Mouse (Mus musculus): ENCODE data around the gene Tnp2.
A peak's percentile ranks its signal among the peaks of the same experiment; 100 is the strongest.
"Not testable (repeated sequence)": the region's sequence is repeated elsewhere in the genome, so short reads cannot be mapped to it uniquely, and the experiment has no call there.

Gene Tnp2

DNA sequence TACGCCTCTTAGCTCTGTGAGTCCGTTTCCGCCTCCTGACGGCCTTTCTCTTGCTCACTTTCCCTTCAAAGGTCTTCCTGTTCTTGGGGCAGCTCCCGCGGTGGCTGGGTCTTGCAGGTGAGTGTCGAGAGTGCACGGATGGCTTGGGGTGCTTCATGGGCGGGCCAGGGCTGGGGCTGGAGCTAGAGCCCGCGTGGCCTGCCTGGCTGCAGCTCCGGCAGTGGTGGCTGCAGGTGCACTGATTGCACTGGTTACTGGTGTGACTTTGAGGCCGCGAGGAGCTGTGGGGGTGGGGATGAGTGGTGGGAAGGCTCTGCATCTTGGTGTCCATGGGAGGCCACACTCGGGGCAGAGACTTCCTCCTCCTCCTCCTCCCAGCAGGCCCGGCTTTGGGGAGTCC is at the start of gene Tnp2:
Tnp2 (minus strand) TSS at position 390 of the 400 bp plus-strand sequence.
- no peak for DNase-seq (ENCODE audit: inconsistent ontology term)

DNA sequence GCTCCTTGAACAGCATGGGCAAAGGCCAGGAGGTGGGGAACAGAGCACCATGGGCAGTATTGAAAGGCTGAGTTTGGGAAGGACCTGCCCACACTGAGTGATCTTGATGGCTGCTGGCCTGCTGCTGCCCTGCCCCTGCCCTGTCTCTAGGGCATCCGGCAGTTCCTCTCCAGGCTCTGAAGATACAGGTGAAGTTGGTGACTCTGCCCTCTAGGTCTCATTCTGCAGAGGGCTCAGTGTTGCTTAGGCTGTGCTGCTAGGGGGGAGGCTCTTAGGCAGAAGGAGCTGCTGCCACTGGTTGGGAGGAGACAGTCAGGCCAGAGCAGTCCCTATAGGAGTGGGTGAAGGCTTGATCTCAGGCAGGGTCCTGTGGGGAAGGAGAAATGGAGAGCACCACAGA is 49.4 kb upstream of the Tnp2 start:
- no peak for DNase-seq (ENCODE audit: inconsistent ontology term)

DNA sequence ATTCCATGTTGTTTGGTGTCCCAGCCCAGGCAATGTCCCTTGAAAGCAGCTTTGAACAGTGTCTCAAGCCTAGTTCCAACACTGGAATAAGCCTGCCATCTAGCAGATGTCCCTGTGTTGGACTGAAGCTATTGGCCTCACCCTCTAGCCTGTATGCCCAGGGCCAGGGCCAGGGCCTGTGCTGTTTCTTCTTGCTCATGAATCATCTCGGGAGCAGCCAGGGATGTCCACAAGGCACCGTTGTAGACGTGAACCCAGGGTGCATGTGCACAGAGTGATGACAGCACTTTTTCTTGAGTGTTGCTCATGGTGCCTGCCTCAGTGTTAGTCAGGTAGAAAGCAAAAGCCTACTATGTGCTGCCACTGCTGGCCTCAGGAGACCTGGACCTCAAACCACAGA is 48.8 kb upstream of the Tnp2 start:
- no peak for DNase-seq (ENCODE audit: inconsistent ontology term)

DNA sequence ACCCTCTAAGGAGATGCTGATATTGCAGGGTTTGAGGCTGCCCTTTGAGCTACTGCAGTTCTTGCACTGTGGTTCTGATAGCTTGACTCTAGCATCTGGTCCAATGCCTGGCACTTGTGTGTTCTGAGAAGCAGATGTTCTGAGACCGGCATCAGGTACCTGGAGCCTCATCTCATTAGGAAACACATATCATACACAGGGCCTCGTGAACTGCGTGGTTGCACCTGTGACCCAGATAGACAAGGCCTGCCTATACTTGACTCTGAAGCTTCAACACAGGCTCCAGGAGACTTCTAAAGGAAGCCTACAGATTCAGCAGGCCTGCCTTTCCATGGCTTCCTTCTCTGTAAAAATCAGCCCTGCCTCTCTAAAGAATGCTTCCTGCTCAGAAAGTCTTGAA is 47.9 kb upstream of the Tnp2 start:
- no peak for DNase-seq (ENCODE audit: inconsistent ontology term)

DNA sequence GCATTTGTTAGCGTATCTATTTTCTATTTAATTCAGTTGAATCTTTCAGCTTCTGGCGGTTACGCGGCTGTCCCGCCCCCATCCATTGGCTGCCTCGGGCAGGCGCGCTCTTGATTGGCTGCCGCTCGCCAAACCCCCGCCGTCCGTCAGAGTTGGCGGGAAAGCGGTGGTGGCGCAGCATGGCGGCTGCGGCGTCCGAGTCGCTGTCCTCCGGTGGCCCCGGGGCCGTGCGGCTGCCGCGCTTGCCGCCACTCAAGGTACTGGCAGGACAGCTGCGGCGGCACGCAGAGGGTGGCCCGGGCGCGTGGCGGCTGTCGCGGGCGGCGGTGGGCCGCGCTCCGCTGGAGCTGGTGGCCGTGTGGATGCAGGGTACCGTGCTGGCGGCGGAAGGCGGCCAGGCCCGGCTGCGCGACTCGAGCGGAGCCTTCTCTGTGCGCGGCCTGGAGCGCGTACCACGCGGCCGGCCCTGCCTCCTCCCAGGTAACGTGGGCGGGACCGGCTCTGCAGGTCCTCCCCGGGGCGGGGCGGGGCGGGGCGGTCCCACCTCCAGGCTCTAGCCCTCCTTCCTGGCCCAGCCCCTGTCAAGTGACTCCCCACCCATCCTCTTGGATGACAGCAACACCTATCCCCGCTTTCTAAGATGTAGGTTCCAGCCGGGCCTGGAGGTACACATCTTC is 46.6 kb upstream of the Tnp2 start, which contains the start of gene Rmi2:
Rmi2 (plus strand) TSS at position 149 of the 677 bp plus-strand sequence.
- DNase-seq (ENCODE audit: inconsistent ontology term) = peak; percentile 87

DNA sequence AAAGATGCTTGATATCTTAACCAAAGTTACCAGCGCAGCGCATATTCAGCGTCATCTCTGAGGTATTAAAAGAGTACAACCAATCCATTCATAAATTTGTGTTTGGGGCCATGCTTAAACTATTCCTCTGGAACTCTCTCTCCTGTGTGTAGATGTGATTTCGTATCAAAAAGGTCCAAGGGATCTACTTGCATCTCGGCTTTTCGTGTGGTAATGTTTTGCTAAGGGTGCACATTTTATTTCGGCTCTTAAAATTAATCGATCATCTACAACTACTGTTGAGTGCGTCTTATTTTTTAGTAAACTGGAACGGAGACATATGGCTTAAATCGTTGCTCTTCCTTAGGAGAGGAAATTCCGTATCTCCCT is 46.1 kb upstream of the Tnp2 start:
- DNase-seq (ENCODE audit: inconsistent ontology term) = no peak

DNA sequence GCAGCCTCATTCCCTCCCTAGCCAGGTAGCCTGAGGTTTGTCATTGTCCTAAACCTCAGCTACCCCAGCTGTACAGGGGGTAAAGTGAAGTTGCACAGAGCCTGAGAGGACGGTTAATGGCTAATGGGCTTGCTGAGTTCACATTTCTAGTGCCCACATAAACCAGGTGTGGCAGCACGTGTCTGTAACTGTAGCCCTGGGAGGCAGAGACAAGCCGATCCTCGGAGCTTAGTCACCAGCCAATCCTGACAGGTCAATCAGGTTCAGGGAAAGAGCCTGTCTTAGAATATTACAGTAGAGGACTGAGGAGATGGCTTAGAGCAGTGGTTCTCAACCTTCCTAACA is 40.0 kb upstream of the Tnp2 start:
- DNase-seq (ENCODE audit: inconsistent ontology term) = no peak

DNA sequence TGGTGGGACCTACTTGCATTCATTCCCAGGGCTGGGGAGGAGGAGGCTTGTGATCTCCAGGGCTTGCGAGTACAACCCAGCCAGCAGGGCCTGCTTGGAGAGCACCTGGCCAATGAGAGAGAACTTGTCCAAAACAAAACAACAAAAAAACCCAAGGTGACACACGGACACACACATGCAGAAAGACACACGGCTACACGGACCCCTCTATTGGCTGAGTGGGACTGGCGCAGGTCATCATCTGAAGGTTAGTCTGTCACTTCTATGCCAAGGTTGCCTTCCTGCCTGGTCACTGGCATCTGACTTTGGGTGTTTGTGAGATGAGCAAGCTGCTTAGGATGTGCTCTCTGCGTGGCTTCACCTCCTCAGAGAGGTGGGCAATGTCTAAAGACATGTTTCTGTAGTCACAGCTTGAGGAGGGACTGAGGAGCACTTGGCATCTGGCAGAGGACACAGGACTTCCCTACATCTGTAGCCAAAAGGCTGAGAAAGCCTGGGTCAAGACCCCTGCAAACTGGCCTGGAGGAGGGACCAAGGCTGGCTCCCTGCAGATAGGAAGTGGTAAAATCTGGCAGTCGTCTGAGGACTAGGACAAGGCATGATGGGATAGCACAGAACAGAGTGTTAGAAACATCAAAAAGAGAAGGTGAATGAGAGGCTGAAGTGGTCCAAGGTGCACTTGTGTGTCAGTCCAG is 39.5 kb upstream of the Tnp2 start:
- DNase-seq (ENCODE audit: inconsistent ontology term) = no peak

DNA sequence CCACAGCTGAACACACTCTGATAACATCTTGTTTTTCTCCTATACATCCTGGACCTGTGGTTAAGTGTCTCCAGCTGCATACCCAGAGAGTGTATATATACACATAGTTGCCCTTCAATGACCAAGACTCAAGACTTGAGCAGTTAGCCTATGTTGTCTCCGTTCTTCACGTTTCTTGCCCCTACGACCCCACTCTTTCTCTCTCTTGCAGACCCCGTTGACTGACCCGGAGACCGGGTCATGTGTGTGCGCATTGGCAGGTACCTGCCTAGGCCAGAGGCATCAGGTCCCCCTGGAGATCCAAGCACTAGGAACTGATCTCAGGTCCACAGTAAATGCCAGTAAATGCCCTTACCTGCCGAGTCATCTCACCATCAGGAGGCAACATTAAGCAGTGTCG is 38.8 kb upstream of the Tnp2 start:
- no peak for DNase-seq (ENCODE audit: inconsistent ontology term)

DNA sequence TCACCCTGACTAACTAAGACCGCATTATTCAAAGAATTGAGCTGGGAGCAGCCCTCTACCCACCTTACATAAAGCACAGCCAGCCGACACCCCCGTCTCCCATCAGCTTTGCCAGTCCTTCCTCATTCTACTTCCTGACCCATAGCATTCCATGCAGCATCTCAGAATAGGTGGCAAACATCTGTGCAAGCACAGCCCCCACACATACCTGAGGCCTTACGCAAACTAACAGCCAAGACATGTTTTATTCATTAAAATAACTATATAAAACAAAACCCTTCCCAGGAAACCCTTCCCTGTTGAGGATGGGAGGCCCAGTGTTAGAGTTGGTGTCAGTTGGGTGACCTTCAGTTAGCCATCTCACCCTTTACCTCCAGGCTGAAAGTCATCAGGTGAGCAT is 37.4 kb upstream of the Tnp2 start:
- DNase-seq (ENCODE audit: inconsistent ontology term) = no peak

DNA sequence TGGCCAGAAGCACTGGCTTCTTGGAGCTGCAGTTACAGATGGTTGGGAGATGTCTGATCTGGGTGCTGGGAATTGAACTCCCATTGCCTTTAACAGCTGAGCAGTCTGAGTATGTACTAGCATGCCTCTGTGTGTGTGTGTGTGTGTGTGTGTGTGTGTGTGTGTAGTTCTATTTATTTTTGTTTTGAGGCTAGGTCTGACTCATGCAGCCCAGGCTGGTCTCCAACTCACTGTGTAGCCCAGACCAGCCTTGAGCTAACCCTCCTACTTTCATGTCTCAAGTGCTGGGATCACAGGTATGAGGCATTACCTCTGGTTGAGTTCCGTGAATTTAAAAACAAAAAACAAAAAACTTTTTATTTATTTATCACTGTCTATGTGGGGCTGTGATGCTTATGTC is 36.1 kb upstream of the Tnp2 start:
- no peak for DNase-seq (ENCODE audit: inconsistent ontology term)

DNA sequence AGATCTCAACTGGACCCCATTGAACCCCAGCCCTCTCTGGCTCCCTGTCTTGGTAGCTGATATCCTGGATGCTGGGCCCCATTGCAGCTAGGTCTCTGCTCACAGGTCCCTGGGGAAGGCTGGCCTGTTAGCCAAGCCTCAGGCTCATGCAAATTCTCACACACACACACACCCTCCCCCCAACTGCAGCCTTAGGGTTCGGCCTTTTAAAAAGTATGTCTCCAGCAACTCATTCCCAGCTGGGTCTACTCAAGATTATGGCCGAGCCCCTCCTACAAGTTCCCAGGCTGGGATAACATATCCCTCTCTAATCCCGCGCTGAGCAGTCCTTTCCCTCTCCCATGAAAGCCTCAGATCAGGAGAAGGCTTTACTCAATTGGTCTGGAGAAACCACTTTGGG is 32.9 kb upstream of the Tnp2 start:
- no peak for DNase-seq (ENCODE audit: inconsistent ontology term)

DNA sequence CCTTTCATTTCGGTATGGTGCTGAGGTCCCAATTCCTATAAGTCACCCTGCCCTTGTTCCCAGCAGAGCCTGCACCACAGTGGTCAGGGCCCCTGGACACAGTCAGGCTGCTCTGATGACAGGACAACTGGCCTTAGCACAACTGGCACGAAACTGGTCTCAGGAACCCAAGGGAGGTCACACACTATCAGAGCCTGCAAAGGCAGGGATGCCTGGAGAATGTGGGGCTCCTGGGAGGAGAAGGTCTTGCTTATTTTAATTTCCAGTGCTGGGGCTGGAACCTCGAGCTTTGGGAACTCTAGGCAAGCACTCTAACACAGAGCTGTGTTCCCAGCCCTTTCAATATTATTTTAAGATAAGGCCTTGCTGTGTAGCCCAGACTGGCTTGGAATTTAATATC is 31.5 kb upstream of the Tnp2 start:
- no peak for DNase-seq (ENCODE audit: inconsistent ontology term)

DNA sequence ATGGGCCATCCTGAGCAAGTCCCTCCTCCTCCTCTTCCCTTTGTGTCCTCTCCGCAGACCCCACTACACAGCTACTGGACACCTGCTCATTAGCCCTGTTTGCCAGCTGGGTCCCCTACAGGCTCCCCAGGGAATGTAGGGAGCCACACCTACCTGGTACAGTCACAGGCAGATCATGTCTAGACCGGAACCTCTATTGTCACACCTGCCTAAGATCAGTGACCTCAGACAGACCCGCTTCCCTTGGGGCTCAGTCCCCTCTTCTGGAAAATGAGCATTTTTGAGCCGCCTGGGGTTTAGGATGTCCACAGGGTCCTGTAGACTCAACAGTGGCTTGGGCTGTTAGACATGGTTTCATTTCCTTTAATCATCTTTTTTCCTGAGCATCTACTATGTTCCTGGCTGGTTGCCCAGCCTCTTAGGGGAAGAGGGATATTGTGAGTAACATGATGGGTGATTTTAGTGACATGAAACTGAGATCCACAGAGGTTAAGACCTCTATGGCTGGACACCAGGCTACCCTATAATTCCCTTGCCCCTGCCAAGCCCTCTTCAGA is 30.2 kb upstream of the Tnp2 start:
- DNase-seq (ENCODE audit: inconsistent ontology term) = no peak

DNA sequence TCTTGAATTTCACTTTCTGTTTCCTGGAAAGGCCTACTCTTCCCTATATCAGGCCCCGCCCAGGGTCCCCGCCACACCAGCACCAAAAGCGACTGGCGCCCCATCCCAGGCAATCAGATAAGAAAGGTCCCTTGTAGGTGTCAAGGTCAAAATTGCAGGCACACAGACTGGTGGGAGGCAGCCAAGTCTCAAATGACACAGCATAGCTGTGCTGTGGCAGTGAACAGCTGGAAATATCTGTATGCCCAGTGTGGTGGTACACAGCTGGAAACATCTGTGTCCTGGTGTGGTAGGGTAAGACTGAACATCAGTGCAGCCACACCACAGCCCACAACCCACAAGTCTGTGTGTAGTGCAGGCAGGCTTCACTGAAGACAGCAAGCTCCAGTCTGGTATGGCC is 26.4 kb upstream of the Tnp2 start:
- no peak for DNase-seq (ENCODE audit: inconsistent ontology term)

DNA sequence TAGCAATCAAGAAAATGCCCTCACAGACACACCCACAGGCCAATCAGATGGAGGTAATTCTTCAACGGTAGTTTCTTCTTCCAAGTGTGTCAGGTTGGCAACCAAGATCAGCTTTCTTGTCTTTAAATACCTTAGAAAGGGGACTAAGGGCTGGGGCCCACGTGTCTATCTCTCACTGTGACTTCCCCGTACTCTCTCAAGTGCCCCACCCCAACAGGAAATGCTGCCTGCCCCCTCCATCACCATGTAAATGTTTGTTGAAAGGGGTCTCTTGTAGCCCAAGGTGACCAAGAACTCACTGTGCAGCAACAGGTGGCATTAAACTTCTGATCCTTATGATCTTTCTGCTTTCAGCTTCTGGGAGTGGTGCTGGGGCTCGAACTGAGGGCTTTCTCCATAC is 25.3 kb upstream of the Tnp2 start:
- no peak for DNase-seq (ENCODE audit: inconsistent ontology term)

DNA sequence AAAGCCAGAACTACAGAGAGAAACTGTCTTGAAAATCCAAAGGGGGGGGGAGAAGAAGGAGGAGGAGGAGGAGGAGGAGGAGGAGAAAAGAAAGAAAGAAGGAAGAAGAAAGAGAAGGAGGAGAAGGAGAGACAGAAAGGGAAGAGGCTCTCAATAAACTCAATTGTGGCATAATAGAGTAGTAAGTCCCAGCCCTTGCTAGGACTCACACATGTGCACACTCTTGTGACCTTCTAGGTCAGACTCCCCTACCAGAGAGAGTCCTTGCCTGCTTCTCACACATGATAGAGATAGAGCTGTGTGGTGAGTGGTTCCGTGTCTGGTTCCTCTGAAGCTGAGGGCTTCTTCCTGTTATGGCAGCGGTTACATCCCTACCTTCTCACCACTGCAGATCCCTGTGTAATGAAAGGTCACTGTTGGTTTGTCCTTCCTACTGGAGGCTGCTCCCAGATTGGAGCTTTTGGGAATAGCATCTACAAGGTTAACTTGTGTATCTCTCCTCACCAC is 24.5 kb upstream of the Tnp2 start, which contains the start of gene Gm11172:
Gm11172 (plus strand) TSS at position 51 of the 507 bp plus-strand sequence.
- DNase-seq (ENCODE audit: inconsistent ontology term) = no peak

DNA sequence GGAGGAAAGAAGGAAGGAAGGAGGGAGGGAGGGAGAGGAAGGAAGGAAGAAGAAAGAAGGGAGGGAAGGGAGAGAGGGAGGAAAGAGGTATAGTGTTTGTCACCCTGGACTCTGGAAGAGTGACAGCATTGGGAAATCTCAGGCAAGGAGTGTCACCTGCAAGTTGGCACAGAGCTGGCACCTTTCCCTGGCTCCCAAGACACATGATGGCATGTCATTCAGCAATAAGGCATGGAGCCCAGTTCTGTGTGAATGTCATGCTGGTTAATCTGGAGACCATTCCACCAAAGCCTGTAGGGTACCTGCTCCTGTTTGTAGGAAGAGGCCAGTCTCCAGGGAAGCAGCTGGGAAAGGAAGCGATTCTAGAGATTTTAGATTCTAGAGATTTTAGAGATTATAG is 21.9 kb upstream of the Tnp2 start:
- DNase-seq (ENCODE audit: inconsistent ontology term) = no peak

DNA sequence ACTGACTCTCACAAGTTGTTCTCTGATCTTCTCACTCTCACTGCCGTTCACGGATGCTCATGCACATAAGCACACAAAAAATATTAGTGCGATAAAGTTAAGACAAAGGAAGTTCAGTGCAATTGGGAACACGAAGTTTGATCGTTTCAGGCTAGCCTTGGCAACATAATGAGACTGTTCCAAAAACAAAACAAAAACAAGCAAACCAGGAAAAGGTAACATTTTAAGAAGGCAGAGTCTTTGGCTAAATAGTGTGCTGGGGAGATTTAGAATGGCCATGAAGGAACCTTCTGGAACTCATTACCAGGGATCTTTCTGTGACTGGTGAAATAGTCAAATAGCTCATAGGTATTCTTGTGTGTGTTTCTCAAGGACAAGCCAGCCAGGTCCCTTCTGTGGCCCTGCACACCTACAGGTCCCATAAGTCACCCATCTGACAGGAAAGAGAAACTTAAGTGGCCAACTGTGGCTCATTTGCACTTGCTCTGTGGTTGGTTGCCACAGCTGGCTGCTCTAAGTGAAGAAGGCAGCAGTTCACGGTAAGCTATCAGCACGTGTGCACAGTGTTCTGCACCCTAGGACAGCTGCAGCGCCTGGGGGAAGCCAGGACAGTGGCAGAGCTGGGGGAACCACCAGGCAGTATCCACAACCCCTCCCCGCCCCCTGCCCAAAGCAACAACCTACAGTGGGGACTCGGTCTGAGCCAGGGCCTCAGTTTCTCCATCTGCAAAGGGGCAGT is 17.5 kb upstream of the Tnp2 start, which contains the start of gene Prm1:
Prm1 (minus strand) TSS at position 51 of the 739 bp plus-strand sequence.
- DNase-seq (ENCODE audit: inconsistent ontology term) = no peak

DNA sequence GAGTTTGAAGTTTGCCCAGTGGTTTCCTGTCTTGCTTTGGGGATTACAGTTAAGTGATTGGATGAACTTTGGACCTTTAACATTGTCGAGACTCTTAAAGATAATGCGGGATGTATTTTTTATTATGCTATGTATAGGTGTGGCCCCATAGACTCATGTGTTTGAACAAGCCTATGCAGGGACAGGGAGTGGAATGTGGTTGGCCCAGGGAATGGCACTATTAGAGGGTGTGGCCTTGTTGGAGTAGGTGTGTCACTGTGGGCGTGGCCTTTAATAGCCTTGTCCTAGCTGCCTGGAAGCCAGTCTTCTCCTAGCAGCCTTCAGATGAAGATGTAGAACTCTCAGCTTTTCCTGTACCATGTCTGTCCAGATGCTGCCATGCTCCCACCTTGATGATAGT is 14.0 kb upstream of the Tnp2 start:
- not testable (repeated sequence) for DNase-seq (ENCODE audit: inconsistent ontology term)

DNA sequence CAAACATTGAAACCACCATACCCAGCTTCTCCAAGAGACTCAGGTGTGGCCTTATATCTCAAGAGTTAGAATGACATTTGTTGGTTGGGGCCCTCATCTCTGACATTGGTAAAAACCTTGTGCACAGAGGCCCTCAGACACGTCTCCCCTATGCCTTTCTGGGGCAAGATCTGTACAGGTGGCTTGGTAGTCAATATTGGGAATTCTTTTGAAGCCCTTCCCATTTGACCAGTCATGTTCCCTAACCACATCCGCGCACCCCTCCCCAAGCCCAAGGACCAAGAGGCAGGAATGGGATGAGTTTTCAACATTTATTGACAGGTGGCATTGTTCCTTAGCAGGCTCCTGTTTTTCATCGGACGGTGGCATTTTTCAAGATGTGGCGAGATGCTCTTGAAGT is 7.6 kb upstream of the Tnp2 start, which contains the start of gene Prm2:
Prm2 (minus strand) TSS at position 101 of the 400 bp plus-strand sequence.
- DNase-seq (ENCODE audit: inconsistent ontology term) = no peak

DNA sequence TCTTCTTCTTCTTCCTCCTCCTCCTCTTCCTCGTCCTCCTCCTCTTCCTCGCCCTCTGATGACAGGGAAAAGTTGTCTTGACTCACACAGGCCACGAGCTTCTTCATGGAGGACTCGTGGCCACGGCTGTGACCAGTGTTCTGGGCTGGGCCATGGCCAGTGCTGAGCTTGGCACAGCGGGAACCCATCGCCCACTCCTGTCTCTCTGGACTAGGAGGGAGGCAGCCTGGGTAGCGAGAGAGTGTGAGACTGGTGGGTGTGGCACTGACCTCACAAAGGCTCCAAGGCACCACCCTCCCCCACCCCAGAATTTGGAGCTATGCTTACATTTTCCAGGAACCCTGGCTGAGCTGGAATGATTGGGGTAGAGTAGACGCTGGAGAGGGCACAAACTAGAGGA is 2.2 kb upstream of the Tnp2 start, which contains the start of gene Prm3:
Prm3 (minus strand) TSS at position 213 of the 400 bp plus-strand sequence.
- no peak for DNase-seq (ENCODE audit: inconsistent ontology term)

Measured in Muller cell, postnatal 12 days (primary cell).